Mouse (Mus musculus): ENCODE data around the gene Gm44502.

DNA sequence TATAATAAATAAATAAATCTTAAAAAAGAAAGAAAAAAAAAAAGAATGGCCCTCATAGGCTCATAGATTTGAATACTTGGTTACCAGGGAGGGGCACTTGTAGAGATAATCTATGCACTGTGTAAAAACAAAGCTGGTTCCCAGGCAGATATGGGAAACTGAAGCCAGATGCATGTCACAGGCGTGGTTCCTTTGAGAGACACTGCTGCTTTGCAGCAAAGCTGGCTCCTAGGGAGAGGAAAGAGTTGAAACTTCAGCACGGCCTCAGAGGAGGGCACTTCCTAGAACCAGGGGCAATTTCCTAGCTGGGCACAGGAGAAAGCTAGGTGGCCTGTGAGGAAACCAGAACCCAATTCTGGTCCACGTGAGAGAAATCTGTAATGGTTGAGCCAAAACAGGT lies 4.6 kb upstream of the Gm44502 start:
- TF ChIP-seq CTCF (IDR thresholded peaks at IDR 0.05) (no peak), POLR2A (IDR thresholded peaks at IDR 0.05; ENCODE audit: insufficient read depth, low read depth, low read length) (no peak)
